Mouse (Mus musculus) spleen, adult 18-20 months (tissue): ENCODE measurements around the gene Vmn2r-ps130.
"Not testable (repeated sequence)": the region's sequence is repeated elsewhere in the genome, so short reads cannot be mapped to it uniquely, and the experiment has no call there.

Source experiments
- DNase-seq, 2 experiments: peaks; one replicate each; pipeline ENCODE4 v3.0.0; 2022; ENCODE audit warnings: mixed read lengths in 2 of 2

Vmn2r-ps130 gene

GRCm38 (mm10) chr17:23060866-23061265, at the start of gene Vmn2r-ps130:
Gene Vmn2r-ps130 (plus strand): TSS chr17:23061166.
- DNase-seq: not testable (repeated sequence)
